Mouse (Mus musculus) A20 (cell line): Measurements from ENCODE around the gene Tie1.
A peak's percentile ranks its signal among the peaks of the same experiment; 100 is the strongest.
"Not testable (repeated sequence)": the region's sequence is repeated elsewhere in the genome, so short reads cannot be mapped to it uniquely, and the experiment has no call there.

Source experiments
- DNase-seq: peaks from one replicate; pipeline ENCODE4 v3.0.0-alpha.2; 2011; ENCODE audit warnings: low read depth, low spot score

Tie1 gene

DNA sequence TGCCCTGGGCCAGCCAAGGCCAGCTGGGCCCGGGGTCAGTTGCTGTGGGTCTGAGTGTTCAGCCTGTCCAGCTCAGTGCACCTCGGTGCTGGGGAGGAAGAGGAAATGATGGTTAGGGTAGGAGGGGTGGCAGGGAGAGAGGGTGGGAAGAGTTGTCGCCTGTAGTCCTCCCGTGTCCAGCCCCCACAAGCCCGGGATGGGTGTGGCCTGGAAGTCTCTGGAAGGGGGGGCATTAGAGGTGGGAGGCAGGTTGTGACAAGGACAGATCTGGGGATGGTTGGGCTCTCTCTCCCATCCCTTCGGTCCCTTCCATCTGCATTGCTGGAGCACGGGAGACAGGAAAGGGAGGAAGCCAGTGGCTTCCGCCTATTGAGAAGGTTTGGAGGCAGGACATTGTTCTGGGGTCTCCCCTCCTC is at the start of gene Tie1:
Tie1 (minus strand) TSS at position 345 of the 416 bp plus-strand sequence.
- DNase-seq = no peak

DNA sequence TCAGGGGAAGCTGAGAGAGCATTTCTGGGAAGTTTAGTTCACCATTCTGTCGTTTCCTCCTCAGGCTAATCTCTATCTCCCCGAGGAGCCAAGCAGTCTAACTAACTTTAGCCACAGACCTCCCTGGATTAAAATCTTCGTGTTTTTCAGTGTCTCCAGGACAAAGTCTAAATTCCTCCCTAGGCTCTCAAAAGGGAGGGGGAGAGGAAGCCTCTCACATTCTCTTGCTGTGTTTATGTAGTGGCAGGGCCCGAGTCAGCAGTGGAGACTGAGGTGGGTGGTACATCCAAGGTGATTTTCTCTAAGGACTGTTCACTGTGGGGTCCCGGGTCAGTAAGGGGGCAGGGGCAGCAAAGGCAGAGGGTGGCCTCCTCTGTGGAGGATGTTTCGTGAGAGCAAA is 47.9 kb upstream of the Tie1 start:
- no peak for DNase-seq

- DNase-seq = no peak
These were observed 45.7 kb upstream of the Tie1 start for GRCm38 (mm10) chr4:118535610-118536009.

- no peak for DNase-seq
These were observed 43.7 kb upstream of the Tie1 start for GRCm38 (mm10) chr4:118533605-118534004.

DNA sequence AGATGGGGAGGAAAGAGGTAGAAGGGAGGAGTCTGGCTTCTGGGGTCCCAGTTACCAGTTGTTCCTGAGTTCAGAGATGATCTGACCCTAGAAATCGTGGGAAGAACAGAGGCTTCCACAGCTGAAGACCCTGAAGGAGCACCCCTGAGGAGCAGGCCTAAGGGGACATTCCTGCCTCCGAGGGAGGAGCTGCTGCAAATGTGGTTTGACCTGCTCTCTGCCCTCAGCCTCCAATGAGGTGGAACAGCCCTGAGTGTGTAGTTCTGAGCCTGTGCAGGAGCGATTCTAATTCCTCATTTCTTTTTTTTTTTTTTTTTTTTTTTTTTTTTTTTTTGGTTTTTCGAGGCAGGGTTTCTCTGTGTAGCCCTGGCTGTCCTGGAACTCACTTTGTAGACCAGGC is 43.3 kb upstream of the Tie1 start:
- DNase-seq = no peak

- no peak for DNase-seq
These were observed 42.8 kb upstream of the Tie1 start for GRCm38 (mm10) chr4:118532663-118533062.

GRCm38 (mm10) chr4:118527720-118528119 is 37.9 kb upstream of the Tie1 start:
- no peak for DNase-seq

DNA sequence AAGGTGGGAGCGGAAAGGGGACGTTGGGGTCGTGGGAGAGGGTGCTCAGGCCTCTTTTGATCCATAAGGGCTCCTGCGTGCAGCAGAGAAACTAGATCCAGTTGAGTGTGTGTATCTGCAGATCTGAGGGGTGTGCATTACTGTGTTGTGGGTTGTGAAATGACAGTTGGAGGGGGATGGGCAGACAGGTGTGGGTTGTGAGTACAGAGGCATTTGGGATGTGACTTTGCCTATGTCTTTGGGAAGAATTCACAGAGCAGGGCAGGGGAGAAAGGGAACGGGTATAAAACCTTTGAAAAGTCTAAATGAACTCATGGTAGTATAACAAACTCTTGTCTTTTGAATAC is 37.4 kb upstream of the Tie1 start:
- no peak for DNase-seq

DNA sequence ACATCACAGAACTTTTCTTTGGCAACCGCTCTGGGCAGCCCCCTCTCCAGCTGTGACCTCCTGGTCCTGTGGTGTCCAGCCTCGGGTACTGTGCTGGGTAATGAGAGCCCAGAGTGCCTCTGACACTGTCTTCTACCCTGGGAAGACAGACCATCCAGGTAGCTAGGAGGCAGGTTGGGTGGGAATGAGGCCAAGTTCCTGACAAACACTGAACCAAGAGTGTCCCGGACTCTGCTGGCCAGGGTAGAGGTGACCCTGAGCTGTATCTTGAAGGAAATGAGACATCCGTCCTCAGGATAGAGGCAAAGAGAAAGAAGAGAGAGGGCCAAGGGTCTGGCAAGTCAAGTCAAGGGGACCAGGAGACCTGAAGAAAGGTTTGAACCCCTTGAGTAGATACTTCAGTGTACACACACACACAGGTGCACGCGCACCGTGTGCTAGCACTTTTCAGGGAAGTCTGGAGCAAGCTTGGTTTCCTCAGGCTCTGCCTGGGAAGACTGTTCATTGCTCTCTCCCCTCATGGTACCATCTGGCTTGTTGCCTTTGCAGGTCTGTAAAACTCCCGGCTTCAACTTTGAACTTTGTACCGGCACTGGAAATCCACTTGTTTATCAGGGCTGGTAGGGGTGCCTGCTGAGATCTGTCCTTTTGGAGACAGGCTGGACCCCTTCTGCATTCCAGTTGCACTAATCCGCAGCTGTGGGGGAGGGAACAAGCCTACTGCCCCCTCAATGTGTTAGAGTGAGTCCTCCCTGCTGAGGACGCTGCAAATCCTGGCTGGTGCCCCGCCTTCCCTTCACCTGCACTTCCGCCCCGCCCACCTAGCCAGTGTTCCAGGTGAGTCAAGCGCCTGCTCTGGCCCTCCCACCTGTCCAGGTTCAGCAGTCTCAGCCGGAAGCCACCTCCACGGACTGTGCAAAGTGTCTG is 36.8 kb upstream of the Tie1 start, which contains the start of gene 2610528J11Rik:
2610528J11Rik (plus strand) TSS at position 592 of the 927 bp plus-strand sequence.
- DNase-seq = no peak

- DNase-seq = no peak
These were observed 35.9 kb upstream of the Tie1 start for GRCm38 (mm10) chr4:118525779-118526178.

DNA sequence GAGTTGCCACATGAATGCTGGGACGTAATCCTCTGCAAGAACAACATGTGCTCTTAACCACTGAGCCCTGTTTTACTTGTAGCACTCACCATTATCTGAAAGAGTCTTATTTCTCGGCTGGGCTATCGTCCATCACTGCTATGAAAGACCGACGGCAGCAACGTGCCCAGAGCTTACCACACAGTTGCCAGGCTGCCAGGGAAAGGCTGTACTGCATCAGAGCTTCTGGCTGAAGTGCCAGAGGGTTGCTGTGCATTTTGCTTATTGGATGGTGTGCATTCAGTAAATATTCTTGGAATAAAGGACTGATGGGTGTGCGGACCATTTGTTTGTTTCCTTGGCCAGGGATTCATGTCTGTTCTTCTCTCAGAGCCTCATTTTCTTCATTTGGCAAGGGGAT is 34.1 kb upstream of the Tie1 start:
- DNase-seq = no peak

DNA sequence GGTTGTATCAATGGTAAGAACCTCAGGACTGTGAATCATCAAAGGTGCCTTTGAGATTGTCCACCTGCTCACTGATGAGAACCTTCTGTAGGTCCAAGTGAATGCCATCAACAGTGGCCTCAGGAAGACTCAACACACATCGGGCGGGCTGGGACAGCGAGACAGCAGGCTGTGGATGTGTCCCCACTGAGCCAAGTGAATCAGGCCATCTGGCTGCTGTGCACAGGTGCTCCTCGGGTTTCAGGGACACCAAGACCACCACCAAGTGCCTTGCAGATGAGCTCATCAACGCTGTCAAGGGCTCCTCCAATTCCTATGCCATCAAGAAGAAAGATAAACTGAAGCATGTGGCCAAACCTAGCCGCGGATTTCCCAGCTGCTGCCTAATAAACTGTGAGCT is 32.4 kb upstream of the Tie1 start:
- no peak for DNase-seq

DNA sequence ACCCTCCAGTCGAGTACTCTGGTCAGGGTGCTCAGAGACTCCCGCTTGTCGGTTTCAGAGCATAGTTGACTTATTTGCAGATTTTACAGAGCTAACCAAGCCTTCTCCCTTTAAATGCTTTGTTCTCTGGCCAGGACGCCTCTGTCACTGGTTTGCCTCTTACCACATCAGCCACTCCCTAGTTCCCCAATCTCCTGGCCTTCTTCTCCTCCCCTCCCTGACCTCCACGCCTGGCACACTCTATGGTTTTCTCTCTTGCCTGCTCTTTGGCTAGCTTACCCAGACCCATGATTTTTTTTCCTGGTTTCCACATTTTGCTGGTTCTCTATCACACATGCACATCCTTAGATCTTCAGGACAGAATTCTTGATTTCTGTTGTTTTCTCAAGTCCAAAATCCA is 28.3 kb upstream of the Tie1 start:
- DNase-seq = no peak

DNA sequence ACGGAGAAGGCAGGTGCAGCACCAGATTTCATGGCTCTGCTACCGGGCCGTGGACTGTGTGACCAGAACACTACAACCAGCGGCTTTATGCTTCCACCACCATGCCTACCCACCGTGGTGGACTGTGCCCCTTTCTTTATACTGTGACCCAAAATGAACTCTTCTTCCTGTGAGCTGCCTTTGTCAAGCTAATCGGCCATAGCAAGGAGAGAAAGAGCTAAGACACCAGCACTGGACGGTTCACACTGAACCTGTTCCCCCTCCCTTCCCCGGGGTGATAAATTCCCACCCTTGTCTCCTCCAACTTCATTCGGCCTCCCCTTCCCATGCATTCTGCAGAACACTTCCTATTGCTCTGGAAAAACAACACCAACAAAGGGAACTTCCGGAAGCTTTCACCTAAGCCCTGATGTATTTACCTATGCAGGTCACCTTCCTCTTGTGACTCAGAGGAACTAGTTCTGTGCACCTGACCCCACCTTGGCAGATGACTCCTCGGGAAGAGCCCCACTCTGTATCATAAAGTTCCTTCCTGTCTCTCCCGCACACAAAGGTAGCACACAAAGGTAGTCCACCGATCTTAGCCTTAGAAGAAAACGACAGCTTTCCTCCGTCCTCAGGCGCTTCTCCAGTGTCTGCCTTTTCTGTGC is 27.8 kb upstream of the Tie1 start:
- DNase-seq = no peak

DNA sequence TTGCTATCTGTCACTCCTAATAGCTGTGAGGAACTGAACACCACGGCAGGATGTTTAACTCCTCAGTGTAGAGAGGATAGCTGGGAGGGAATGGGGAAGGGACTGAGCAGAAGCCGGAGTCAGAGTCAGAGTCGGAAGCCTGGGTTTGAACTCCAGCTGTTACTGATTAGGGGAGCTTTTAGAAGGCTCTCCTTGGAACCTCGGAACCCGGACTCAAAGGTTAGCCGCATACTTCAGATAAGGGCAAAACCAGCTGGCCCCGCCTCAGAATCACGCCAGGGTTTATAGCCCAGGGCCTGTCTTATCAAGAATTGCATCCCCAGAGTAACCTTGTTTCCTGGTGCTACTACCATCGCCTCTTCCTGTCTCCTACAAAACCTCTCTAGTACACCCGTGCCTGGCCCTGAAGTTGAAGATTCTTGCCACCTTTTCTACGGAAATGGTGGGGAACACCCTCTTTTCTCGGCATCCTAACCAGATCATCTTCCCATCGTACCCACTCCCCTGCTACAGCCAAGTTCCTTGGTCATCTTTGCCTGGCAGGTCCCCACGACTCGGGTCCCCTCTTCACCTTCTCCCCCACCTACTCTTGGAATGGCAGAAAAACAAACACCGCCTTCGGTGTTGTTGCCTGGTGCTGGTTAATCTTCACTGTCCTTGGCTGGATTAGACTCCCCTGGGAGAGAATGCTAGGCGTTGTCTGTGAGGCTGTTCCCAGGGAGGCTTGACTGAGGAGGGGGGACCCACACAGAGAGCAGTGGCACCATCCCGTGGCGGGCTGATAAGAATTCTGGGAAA is 27.0 kb upstream of the Tie1 start:
- DNase-seq = no peak

DNA sequence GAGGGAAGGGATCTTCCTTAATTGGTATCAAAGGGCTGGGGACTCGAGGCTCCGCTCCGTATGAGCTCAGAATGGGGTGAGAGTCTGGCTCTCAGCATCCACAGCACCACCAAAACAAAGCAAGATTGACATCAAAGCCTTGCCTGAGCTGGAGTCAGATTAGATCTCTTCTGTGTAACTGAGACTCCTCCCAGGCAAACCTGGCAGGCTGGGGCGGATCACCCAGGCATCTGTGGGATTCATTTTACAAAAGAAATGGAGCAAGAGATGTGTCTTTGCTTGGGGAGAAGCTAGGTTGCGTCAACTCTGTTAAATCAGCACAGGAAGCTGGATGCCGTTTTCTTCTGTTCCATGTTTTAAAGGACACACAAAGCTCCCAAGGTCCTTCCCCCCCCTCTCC is 19.2 kb upstream of the Tie1 start:
- no peak for DNase-seq

GRCm38 (mm10) chr4:118507171-118507570 is 17.3 kb upstream of the Tie1 start:
- not testable (repeated sequence) for DNase-seq

DNA sequence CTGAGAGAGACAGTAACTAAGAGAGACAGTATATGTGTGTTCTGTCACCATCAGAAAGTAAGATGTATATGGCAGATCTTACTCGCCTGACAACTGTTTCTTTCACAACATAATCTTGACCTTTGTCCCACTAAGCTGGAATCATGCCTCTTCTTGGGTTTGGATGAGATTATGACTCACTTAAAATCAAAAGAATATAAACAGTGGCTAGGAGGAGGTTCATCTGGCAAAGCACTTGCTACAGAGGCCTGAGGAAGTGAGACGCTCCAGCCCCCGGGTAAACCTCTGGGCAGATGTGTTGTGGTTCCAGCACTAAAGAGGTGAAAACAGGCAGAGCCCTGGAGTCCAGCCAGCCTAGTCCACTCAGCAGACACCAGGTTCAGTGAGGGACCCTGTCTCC is 15.7 kb upstream of the Tie1 start:
- no peak for DNase-seq

- no peak for DNase-seq
These were observed 10.9 kb upstream of the Tie1 start for GRCm38 (mm10) chr4:118500792-118501191.

DNA sequence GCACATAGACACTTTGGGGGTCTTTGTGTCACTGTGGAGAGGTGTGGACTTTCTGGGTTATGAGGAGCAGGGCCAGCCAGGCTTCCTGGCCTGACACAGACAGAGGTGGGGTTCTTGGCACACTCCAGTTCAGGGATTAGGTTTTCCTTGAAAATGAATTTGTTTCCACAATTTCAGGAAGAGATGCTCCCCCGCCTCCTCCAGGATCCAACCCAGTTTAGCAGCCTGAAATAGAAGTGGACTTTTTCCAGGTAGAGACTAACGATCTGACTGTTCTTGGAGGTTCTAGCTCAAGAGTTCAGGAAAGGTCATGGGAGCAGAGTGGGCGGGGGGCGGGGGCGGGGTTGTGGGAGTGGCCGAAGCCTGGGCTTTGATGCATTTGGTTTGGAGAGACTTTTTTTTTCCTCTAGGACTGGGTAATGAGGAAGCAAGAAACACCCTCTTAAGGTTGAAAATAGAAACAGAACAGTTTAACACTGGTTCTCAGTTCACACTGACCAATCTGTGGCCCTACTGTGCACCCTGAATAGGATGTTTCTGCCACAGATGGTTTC is 10.4 kb upstream of the Tie1 start:
- DNase-seq = peak; percentile 2

- no peak for DNase-seq
These were observed 600 bp upstream of the Tie1 start for GRCm38 (mm10) chr4:118490461-118490860.
